Mouse (Mus musculus): Measurements from ENCODE around the gene Vdac2. TPM values are rescaled to one million over a fixed set of nuclear protein-coding genes. Genes with fewer than 3 reads are reported as not detected.

The Vdac2 gene
- polyA plus RNA-seq, 1 experiment from 2014 or later: 312 TPM

DNA sequence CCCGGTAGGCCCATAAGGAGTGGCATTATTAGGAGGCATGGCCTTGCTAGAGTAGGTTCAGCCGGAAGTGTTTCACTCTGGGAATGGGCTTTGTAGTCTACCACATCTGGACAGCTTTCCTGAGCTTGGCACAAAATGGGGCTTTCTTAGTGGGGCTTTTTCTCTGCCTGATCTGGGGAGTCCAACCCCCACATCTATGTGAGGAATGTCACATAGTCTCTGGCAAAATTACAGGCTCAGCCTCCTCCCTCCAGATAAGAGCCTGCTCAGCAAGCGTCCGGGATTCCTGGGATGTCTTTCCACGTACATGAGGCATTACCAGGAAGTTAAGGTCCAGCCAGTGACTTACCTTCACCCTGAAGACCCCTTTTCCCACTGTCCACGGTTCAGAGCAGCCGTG is 1.1 kb upstream of the Vdac2 start:
- H3K9ac ChIP-seq (ENCODE audit: low read depth, low read length): no peak overlapping the region
- no peaks in the 10 kb centered on the region for H3K27me3 ChIP-seq (replicated peaks; ENCODE audit: control insufficient read depth, insufficient read depth, low read length)
- H3K27ac ChIP-seq (ENCODE audit: low read depth, low read length): peak overlapping the region; percentile 98
- ATAC-seq (replicated peaks; ENCODE audit: low FRiP score) (no peak), DNase-seq (ENCODE audit: low spot score) (no peak)
- no peaks in the 10 kb centered on the region for H3K36me3 ChIP-seq (ENCODE audit: control insufficient read depth, insufficient read depth, low read length)
- no peak overlapping the region for H3K4me3 ChIP-seq (ENCODE audit: low read depth, low read length)
- H3K4me2 ChIP-seq: no peak overlapping the region
- 60% methylated on average over 7 of the region's 7 CpGs for WGBS
- no peaks in the 10 kb centered on the region for H3K9me3 ChIP-seq (ENCODE audit: control insufficient read depth, low read length)
- peaks cover 36% of the 10 kb centered on the region for H3K4me1 ChIP-seq (replicated peaks; ENCODE audit: control insufficient read depth, insufficient read depth, low read length)

DNA sequence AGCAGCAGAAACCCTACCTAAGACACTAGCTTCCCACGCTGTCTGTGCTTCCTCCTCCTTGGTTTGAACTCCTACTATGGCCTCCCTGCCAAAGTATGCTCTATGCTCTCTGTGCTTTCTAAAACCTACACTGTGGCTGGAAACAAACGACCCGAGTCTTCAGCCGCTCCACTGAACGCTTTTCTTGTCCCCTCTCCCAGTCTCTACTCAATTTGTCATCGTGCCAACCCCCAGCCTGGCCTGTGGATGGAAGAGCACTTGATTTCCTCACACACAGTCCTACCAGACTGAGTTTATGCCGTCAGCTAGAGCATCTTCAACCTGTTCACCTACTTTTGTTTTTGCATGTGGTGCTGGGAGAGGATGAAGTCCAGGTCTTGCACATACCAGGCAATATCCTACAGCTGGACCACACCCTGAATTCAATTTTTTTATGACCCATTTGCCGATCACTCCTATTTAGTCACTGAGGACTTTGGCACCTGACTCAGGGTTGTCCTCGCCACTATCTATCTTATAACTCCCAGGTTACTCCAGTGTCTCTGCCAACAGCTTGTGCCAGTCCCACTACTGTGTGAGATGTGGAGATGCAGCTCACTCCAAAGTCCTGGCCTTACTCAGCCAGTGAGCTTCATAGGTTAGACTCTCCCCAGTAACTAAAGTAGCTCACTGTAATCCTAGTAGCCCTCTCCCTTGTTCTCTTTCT is 901 bp downstream of the Vdac2 start:
- no peaks in the 10 kb centered on the region for H3K27me3 ChIP-seq (replicated peaks; ENCODE audit: control insufficient read depth, insufficient read depth, low read length)
- DNase-seq (ENCODE audit: low spot score) (no peak), ATAC-seq (replicated peaks; ENCODE audit: low FRiP score) (no peak)
- H3K9ac ChIP-seq (ENCODE audit: low read depth, low read length): no peak overlapping the region
- no peak overlapping the region for H3K4me3 ChIP-seq (ENCODE audit: low read depth, low read length)
- no peak overlapping the region for H3K4me2 ChIP-seq
- 84% methylated on average over 9 of the region's 9 CpGs for WGBS
- H3K4me1 ChIP-seq (replicated peaks; ENCODE audit: control insufficient read depth, insufficient read depth, low read length): peaks cover 46% of the 10 kb centered on the region
- H3K9me3 ChIP-seq (ENCODE audit: control insufficient read depth, low read length): no peaks in the 10 kb centered on the region
- H3K36me3 ChIP-seq (ENCODE audit: control insufficient read depth, insufficient read depth, low read length): no peaks in the 10 kb centered on the region
- no peak overlapping the region for H3K27ac ChIP-seq (ENCODE audit: low read depth, low read length)

DNA sequence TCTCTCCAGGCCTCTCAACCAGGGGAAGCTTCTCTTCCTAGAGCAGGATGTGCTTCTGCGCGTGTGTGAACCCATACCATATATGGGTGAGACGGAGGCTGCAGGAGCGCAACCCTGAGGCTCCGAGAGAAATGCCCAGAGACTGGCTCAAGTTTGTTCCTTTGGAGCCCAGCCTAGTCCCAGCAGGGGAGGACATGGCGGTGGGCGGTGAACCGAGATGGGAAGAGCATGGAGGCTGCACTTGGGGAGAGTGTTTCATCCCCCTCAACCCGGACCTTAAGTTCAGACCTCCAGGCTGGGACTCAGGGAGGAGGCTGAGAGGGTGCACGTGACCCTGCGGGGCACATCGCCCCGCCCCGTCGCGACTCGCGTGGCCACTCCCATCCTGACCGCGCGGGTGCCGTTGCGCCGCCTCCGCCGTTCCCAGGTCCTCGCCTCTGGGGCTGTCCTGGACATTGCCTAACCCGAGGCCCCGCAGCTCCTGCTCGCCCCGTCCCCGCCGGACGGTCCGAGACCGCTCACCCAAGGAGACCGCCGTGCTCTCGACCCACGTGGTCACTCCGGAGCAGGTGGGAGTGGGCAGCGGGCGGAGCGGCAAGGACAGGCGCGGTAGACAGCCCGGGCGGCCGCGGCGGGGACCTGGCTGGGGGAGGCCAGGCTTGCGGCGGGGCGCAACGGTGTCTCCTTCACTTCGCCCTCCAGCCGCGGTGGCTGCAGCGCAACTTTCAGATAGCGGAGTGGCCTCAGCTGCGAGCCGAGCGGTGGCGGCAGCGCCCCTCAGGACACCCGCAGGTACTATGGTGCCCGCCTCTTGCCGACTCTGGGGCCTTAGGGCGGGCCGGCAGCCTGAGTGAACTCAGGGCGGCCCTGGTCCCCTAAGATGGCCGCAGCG is 6.1 kb downstream of the Vdac2 start:
- peak overlapping the region; percentile 98 for H3K4me3 ChIP-seq (ENCODE audit: low read depth, low read length)
- H3K27me3 ChIP-seq (replicated peaks; ENCODE audit: control insufficient read depth, insufficient read depth, low read length): no peaks in the 10 kb centered on the region
- ATAC-seq (replicated peaks; ENCODE audit: low FRiP score): peak; percentile 96
- under 1% methylated on average over 73 of the region's 73 CpGs for WGBS
- DNase-seq (ENCODE audit: low spot score): peak; percentile 98
- peak overlapping the region; percentile 94 for H3K4me2 ChIP-seq
- H3K9me3 ChIP-seq (ENCODE audit: control insufficient read depth, low read length): no peaks in the 10 kb centered on the region
- peaks cover 32% of the 10 kb centered on the region for H3K4me1 ChIP-seq (replicated peaks; ENCODE audit: control insufficient read depth, insufficient read depth, low read length)
- peak overlapping the region; percentile 96 for H3K9ac ChIP-seq (ENCODE audit: low read depth, low read length)
- H3K27ac ChIP-seq (ENCODE audit: low read depth, low read length): peak overlapping the region; percentile 96
- peaks cover 17% of the 10 kb centered on the region for H3K36me3 ChIP-seq (ENCODE audit: control insufficient read depth, insufficient read depth, low read length)

DNA sequence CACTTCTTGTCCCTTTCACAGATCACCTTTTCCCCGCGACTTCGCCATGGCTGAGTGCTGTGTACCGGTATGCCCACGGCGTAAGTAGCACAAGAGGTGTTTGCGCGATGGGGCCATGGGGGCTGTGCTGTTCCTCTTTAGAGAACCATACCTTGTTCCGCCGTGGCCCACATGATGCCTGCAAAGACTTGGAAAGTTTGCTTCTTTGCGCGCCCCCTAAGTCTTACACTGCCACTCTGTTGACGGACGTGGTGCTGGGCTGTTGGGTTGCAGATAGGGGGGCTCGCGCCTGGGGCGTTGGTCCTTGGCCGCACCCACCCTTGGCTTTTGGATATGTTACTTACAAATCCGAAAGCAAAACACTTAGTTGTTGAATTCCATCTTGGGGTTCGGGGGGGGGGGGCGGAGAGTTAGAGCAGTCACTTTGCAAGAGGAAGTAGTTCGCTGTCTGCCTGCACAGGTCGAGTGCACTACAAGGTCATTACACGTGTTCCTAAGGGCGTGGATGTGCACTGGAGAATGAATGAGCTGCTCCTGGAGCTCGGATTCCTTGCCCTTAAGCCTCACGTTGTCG is 6.9 kb downstream of the Vdac2 start:
- H3K27me3 ChIP-seq (replicated peaks; ENCODE audit: control insufficient read depth, insufficient read depth, low read length): no peaks in the 10 kb centered on the region
- ATAC-seq (replicated peaks; ENCODE audit: low FRiP score) (peak; percentile 5), DNase-seq (ENCODE audit: low spot score) (no peak)
- under 1% methylated on average over 28 of the region's 28 CpGs for WGBS
- H3K9me3 ChIP-seq (ENCODE audit: control insufficient read depth, low read length): no peaks in the 10 kb centered on the region
- H3K4me3 ChIP-seq (ENCODE audit: low read depth, low read length): peak overlapping the region; percentile 98
- H3K4me2 ChIP-seq: peak overlapping the region; percentile 94
- peak overlapping the region; percentile 96 for H3K9ac ChIP-seq (ENCODE audit: low read depth, low read length)
- peaks cover 28% of the 10 kb centered on the region for H3K4me1 ChIP-seq (replicated peaks; ENCODE audit: control insufficient read depth, insufficient read depth, low read length)
- H3K27ac ChIP-seq (ENCODE audit: low read depth, low read length): peak overlapping the region; percentile 96
- peaks cover 23% of the 10 kb centered on the region for H3K36me3 ChIP-seq (ENCODE audit: control insufficient read depth, insufficient read depth, low read length)

DNA sequence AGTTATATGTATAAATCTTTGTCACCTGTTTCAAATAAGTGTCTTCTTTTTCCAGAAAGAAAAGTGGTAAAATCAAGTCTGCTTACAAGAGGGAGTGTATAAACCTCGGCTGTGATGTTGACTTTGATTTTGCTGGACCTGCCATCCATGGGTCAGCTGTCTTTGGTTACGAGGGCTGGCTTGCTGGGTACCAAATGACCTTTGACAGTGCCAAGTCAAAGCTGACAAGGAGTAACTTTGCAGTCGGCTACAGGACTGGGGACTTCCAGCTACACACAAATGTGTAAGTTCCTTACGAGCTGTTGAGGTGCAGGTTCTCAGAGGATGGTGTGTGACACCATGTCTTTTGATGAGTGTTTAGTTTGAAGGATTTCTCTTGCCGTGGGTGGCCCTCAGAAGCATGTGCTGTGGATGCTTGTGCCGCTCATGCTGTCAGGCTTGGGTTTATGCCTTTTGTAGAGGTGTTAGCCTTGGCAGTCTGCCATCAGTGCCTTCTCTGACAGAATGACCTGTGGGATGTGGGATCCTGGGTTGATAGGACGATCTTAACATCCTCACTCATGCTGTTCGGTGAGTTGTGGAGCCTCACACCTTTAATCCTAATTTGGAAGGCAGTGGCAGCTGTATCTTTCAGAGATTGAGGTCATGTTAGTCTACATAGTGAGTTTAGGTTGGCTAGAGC is 13.4 kb downstream of the Vdac2 start:
- Histone ChIP-seq H3K9ac (ENCODE audit: low read depth, low read length) (no peak overlapping the region), H3K4me1 (replicated peaks; ENCODE audit: control insufficient read depth, insufficient read depth, low read length) (peaks cover 18% of the 10 kb centered on the region), H3K4me2 (no peak overlapping the region), H3K36me3 (ENCODE audit: control insufficient read depth, insufficient read depth, low read length) (peaks cover 71% of the 10 kb centered on the region), H3K27me3 (replicated peaks; ENCODE audit: control insufficient read depth, insufficient read depth, low read length) (no peaks in the 10 kb centered on the region), H3K4me3 (ENCODE audit: low read depth, low read length) (no peak overlapping the region), H3K27ac (ENCODE audit: low read depth, low read length) (no peak overlapping the region), H3K9me3 (ENCODE audit: control insufficient read depth, low read length) (no peaks in the 10 kb centered on the region)
- ATAC-seq (replicated peaks; ENCODE audit: low FRiP score) (no peak), DNase-seq (ENCODE audit: low spot score) (no peak)
- WGBS: 87% methylated on average over 8 of the region's 8 CpGs

- Histone ChIP-seq H3K4me2 (no peak overlapping the region), H3K9me3 (ENCODE audit: control insufficient read depth, low read length) (no peaks in the 10 kb centered on the region), H3K27me3 (replicated peaks; ENCODE audit: control insufficient read depth, insufficient read depth, low read length) (no peaks in the 10 kb centered on the region), H3K27ac (ENCODE audit: low read depth, low read length) (0 out of 2 replicates have a peak overlapping the region, but pooled peaks have one; percentile 15), H3K36me3 (ENCODE audit: control insufficient read depth, insufficient read depth, low read length) (peaks cover 62% of the 10 kb centered on the region), H3K9ac (ENCODE audit: low read depth, low read length) (no peak overlapping the region), H3K4me1 (replicated peaks; ENCODE audit: control insufficient read depth, insufficient read depth, low read length) (peaks cover 20% of the 10 kb centered on the region), H3K4me3 (ENCODE audit: low read depth, low read length) (no peak overlapping the region)
- DNase-seq (ENCODE audit: low spot score): no peak
- 80% methylated on average over 5 of the region's 5 CpGs for WGBS
- no peak for ATAC-seq (replicated peaks; ENCODE audit: low FRiP score)
Observed at GRCm38 (mm10) chr14:21841819-21842592, 17.0 kb downstream of the Vdac2 start.

GRCm38 (mm10) chr14:21843263-21843662 is 18.2 kb downstream of the Vdac2 start:
- no peaks in the 10 kb centered on the region for H3K27me3 ChIP-seq (replicated peaks; ENCODE audit: control insufficient read depth, insufficient read depth, low read length)
- peaks cover 28% of the 10 kb centered on the region for H3K4me1 ChIP-seq (replicated peaks; ENCODE audit: control insufficient read depth, insufficient read depth, low read length)
- no peak for DNase-seq (ENCODE audit: low spot score)
- no peaks in the 10 kb centered on the region for H3K9me3 ChIP-seq (ENCODE audit: control insufficient read depth, low read length)
- no peak for ATAC-seq (replicated peaks; ENCODE audit: low FRiP score)
- H3K9ac ChIP-seq (ENCODE audit: low read depth, low read length): no peak overlapping the region
- no peak overlapping the region for H3K4me3 ChIP-seq (ENCODE audit: low read depth, low read length)
- H3K27ac ChIP-seq (ENCODE audit: low read depth, low read length): no peak overlapping the region
- H3K36me3 ChIP-seq (ENCODE audit: control insufficient read depth, insufficient read depth, low read length): peaks cover 54% of the 10 kb centered on the region
- H3K4me2 ChIP-seq: no peak overlapping the region
- WGBS: 45% methylated on average over 6 of the region's 6 CpGs
